Mouse (Mus musculus) retina, postnatal 1 day (tissue): ENCODE data around the gene Serpinb6b.
A peak's percentile ranks its signal among the peaks of the same experiment; 100 is the strongest.
"Not testable (repeated sequence)": the region's sequence is repeated elsewhere in the genome, so short reads cannot be mapped to it uniquely, and the experiment has no call there.

Experiments used
- DNase-seq: peaks from one replicate; pipeline ENCODE4 v3.0.0-alpha.2; 2012

The Serpinb6b gene

GRCm38 (mm10) chr13:32964989-32965811 lies at the start of gene Serpinb6b:
Gene Serpinb6b (plus strand): TSS chr13:32965209.
- peak; percentile 31 for DNase-seq

- DNase-seq: no peak
These were observed 42.4 kb upstream of the Serpinb6b start for GRCm38 (mm10) chr13:32922622-32923021.

DNA sequence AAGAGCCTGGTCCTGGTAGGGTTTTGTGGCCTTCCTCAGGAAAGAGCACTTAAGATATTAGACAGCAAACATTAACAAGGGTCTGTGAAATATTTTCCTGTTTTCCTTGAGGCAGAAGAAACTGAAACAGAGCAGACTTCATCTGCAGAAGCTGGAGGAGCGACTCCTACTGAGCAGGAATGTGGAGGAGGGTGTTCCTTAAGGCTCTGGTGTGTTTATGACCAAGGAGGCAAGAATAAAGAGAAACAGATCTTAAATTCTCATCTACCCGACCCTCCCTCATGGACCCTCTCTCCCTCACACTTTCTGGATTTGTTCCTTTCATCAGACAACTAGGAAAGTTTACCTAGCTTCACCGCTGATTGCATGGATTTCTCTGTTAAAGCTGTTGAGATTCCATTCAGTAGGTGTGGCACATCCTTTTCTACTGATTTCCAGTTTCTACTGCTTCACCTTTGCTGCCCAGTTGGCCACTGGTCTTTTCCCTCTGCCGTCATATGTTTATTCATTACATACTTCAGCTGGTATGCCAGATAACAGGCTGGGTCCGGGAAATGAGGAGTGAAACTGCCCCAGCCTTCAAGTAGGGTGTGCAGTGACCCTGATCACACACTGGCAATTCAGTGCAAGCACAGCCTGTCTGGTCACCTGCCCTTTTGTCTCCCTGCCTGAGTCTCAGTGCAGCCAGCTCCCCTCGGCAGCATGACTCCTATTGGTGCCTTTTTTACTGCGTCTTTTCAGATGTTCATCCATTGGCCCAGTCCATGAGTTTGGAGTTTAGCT lies 40.2 kb upstream of the Serpinb6b start:
- no peak for DNase-seq

GRCm38 (mm10) chr13:32926661-32927060 lies 38.3 kb upstream of the Serpinb6b start:
- DNase-seq: no peak

DNA sequence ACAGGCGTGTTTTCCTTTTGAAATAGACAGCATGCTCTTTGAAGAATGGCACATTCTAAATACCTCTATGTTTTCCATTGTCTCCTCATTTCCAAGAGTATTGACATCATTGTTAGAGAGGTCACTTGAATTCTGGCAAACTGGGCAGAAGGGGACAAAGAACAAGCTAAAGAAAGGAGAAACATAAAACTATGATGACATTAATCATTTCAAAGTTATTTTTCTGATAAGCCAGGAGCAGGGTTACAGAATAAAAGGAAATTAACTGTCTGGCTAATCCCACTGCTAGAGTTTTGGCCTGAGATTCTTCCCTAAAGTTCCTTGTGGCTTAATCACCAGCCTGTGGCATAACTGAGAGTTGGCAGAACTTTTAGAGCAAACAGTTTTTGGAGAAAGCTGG lies 37.8 kb upstream of the Serpinb6b start:
- DNase-seq: no peak

DNA sequence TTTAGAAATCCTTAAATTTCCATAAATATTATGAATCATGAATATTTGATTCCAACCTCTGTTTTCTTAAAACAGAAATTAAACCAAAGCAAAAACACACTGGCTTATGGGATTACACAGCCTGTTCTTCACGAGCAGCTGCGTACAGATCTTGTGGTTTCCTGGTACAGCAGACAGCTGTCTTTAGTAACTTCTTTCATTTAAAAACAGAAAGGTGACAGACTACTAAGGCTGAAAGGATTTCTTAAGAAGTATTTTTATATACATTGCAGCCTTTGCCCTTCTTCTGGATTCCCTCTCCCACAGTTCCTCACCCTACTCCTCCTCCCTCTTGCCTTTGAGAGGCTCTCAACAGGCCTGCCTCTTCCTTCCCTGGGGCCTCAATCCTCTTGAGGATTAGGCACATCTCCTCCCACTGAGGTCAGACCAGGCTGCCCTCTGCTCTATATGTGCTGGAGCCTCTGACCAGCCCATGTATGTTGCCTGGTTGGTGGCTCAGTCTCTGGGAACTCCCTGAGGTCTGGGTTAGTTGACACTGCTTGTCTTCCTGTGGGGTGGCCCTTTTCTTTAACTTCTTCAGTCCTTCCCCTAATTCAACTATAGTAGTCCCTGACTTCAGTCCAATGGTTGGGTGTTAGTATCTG lies 35.8 kb upstream of the Serpinb6b start:
- no peak for DNase-seq

GRCm38 (mm10) chr13:32934706-32935381 lies 30.2 kb upstream of the Serpinb6b start:
- no peak for DNase-seq

- not testable (repeated sequence) for DNase-seq
These were observed 26.7 kb upstream of the Serpinb6b start for GRCm38 (mm10) chr13:32938275-32938674.

- DNase-seq: not testable (repeated sequence)
These were observed 25.8 kb upstream of the Serpinb6b start for GRCm38 (mm10) chr13:32939191-32939590.

DNA sequence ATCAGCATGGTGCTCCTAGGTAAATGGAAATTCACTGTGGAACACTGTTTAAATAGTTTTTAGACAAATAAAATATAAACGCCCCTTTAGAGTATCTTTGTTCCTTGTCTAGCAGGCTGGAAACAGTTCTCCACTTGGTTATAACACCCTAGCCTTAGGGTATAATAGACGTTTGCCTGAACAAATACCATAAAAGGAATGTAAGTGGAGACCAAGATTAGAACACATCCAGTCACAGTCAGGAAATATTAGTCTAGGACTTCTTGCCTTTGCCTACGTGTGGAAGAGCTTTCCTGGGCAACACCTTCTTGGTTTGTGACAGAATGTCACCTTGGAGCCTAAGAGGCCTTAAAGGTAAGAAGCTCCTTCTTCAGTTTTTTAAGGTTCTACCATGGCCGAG lies 8.5 kb upstream of the Serpinb6b start:
- no peak for DNase-seq

DNA sequence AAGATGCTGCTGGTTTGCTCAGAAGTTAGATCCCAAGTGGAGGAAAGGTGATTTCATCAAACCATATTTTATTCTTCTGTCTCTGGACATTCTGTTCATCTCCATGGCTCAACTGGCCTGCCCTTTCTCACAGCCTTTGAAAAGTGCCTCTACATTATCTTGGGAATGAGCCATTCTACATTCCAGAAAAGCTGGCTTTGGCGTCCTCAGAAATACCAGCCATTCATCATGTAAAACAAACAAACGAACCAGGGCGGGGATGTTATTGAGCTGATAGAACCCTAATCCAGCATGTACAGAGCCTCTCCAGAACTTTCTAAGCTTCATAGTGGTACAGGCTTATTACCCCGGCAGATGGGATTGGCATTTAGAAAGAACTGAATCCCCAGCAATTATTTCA lies 7.1 kb upstream of the Serpinb6b start:
- DNase-seq: no peak

GRCm38 (mm10) chr13:32958521-32958920 lies 6.5 kb upstream of the Serpinb6b start:
- not testable (repeated sequence) for DNase-seq

DNA sequence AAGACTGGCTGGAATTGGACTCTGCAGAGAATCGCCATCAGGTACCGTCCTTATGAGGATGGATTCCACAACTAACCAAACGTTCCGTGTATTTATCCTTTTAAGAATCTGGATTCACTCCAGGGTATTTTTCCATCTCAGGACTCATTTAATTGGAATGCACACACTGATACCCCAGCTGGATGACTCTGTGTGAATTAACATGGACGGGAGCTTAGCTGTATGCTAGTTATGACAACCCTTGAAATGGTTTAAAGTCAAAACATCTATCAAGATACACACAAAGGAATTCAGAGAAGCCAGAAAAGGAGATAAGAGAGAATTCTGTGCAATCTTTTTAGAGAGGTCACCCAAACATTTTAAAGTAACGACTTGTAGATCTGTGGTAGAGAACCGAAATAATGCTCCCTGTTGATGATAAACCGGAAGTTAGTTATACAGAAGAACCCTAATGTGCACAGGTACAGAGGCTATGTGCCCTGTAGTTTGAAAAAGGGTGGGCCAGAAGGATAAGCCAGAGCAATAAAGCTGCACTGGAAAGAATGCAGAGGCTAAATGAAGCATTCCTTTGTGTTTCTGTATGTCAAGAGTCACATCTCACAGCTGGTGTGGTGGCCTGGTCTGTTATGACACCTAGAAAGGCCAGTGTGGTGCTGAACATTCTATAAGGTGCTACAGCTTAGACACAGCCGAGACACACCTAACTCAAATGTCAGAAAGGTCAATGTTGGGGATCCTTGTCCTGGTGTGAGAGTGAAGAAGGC lies 837 bp upstream of the Serpinb6b start:
- DNase-seq: no peak

- no peak for DNase-seq
These were observed 1.1 kb downstream of the Serpinb6b start for GRCm38 (mm10) chr13:32966116-32966515.

- no peak for DNase-seq
These were observed 2.2 kb downstream of the Serpinb6b start for GRCm38 (mm10) chr13:32967233-32967632.

- DNase-seq: no peak
These were observed 3.5 kb downstream of the Serpinb6b start for GRCm38 (mm10) chr13:32968353-32968984.

DNA sequence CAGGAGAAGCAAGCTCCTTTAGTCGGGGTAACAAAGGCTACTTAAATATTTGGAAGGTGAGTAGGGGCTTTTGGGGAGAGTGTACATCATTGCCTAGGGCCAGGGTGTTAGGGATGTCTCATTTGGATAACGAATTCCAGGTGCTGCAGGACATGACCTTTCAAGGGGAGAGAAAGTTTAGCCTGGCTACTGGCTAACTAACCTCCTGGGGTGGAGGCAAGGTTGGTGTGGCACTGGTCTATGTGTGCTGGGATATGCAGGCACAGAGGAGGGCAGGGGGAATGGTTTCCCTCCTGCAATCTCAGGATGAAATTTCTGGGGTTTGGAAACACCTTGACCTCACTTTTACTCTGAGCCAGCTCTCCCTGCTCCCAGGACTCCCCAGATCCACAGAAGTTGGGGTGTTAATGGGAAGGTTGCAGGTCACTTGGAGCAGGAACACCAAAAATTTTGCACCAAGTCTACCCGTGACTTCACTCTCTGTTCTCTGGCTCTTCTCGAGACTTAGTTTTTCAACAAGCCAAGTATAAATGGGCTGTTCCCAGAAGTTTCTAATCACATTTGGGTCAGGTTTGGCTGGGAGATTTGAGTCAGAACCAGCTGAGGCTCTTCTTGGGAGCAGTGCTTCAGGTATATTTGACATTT lies 4.1 kb downstream of the Serpinb6b start:
- DNase-seq: no peak

DNA sequence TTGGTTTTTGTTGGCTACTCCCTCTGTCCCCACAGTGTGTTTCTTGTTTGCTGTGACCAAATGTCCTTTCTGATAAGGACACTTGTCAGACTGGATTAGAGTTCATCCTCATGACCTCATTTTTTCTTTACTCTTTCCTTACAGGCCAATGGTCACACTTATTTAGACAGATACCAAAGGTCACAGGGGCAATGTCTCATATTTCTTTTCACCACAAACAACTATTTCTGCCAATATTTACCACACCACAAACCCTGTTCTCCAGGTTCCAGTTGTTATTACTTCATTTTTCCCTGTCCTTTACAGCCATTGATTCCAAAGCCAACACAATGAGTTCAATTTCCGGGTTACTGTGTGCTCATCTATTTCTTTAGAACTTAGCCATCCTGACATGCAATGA lies 4.6 kb downstream of the Serpinb6b start:
- DNase-seq: no peak

DNA sequence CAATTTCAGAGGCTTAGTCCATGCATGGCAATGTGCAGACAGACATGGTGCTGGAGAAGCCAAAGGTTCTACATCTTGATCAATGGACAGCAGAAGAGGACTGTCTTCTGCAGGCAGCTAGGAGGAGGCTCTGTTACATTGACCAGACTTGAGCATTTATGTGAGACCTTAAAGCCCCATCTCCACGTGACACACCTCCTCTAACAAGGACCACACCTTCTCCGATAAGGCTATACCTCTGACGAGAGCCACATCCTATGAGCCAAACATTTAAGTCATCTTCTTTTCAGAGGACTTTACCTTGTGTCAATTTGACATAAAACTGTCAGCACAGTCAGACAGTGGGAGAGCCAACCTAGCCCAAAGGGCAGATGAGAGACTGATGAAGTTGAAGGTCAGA lies 5.8 kb downstream of the Serpinb6b start:
- no peak for DNase-seq

- DNase-seq: no peak
These were observed 9.3 kb downstream of the Serpinb6b start for GRCm38 (mm10) chr13:32974268-32974667.

DNA sequence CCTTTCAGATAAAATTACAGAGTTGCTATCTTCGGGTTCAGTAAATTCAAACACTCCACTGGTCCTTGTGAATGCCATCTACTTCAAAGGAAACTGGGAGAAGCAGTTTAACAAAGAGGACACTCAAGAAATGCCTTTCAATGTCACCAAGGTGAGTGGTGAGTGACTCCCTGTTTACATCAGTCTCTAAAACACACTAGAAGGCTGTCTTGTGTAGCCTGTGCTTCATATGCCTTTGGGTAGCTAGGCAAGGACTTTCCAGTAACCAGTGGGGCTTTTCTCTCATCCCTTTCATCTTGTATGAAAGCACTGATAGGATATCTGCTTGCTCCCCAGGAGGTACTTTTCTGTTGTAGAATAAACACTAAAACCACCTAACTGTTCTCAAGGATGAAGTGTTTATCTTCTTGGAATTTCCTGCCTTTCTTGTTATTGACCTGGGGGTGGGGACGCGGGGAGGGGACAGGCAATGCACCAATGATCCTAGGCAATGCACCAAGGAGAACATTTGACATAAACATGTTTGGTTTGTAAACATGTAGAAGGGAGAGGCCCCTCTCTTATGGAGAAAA lies 10.0 kb downstream of the Serpinb6b start:
- no peak for DNase-seq
